Mouse (Mus musculus): Measurements from ENCODE around the gene Vgll4.

DNA sequence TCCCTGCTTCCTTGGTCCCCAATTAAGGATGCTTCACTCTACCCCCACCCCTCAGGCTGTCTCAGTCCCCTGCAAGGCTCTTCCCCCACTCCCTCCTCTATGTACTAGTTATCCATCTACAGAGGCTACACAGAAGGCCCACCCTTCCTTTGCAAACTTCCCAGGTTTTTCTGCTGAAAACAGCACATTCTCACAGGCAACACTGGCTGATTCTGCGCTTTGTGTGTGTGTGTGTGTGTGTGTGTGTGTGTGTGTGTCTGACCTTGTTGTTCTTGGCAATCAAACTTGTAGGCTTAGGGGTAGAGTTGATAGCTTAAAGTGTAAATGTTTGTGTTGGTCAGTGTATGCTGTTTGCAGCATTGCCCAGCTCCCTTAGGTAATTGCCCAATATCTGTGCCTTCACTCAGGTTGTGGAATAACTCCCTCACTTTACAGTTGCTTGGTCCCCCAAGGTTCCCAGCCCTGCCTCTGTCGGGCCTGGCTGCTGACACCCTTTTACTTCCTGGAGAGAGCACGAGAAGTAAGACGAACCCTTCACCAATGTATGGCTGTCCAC lies 135.9 kb downstream of the Vgll4 start:
- TF ChIP-seq EP300 (IDR thresholded peaks at IDR 0.05; ENCODE audit: low read depth), result no peak
- no peak for TF ChIP-seq CTCF (IDR thresholded peaks at IDR 0.05; ENCODE audit: low read depth)

All from liver, embryonic 14.5 days (tissue).